Mouse (Mus musculus) CD8-positive naive resting alpha-beta T cell, adult 2 months (primary cell): ENCODE results near the gene Htr2a.
A peak's percentile ranks its signal among the peaks of the same experiment; 100 is the strongest.

Experiments used
- DNase-seq, 2 experiments: peaks; one replicate each; pipeline ENCODE4 v3.0.0; 2022; ENCODE audit warnings: low read depth in 2 of 2, low spot score in 2 of 2

The Htr2a gene

GRCm38 (mm10) chr14:74640819-74641381 is at the start of gene Htr2a:
TSS of gene Htr2a (plus strand) at chr14:74640840.
- no peak for DNase-seq

GRCm38 (mm10) chr14:74601333-74602087 is 39.1 kb upstream of the Htr2a start:
- no peak for DNase-seq

- DNase-seq, result peak in 1 of 2 experiments; percentile 9
Measured at GRCm38 (mm10) chr14:74602543-74602942, 38.1 kb upstream of the Htr2a start.

GRCm38 (mm10) chr14:74603131-74603766 is 37.4 kb upstream of the Htr2a start:
- DNase-seq, result no peak

- DNase-seq, result no peak
Measured at GRCm38 (mm10) chr14:74611326-74611725, 29.3 kb upstream of the Htr2a start.

GRCm38 (mm10) chr14:74618858-74619257 is 21.8 kb upstream of the Htr2a start:
- no peak for DNase-seq

- no peak for DNase-seq
Measured at GRCm38 (mm10) chr14:74638071-74638470, 2.6 kb upstream of the Htr2a start.

- DNase-seq, result no peak
Measured at GRCm38 (mm10) chr14:74641668-74642230, 1.1 kb downstream of the Htr2a start.

- DNase-seq, result peak; percentile 46 to 55
Measured at GRCm38 (mm10) chr14:74643296-74643695, 2.7 kb downstream of the Htr2a start.

GRCm38 (mm10) chr14:74646107-74646793 is 5.6 kb downstream of the Htr2a start:
- DNase-seq, result no peak

GRCm38 (mm10) chr14:74650001-74650400 is 9.4 kb downstream of the Htr2a start:
- no peak for DNase-seq

GRCm38 (mm10) chr14:74651678-74652077 is 11.0 kb downstream of the Htr2a start:
- no peak for DNase-seq

GRCm38 (mm10) chr14:74657227-74657626 is 16.6 kb downstream of the Htr2a start:
- no peak for DNase-seq

GRCm38 (mm10) chr14:74659411-74659841 is 18.8 kb downstream of the Htr2a start:
- no peak for DNase-seq

GRCm38 (mm10) chr14:74672137-74673019 is 31.7 kb downstream of the Htr2a start:
- DNase-seq, result no peak

GRCm38 (mm10) chr14:74673020-74673350 is 32.3 kb downstream of the Htr2a start:
- DNase-seq, result no peak

- no peak for DNase-seq
Measured at GRCm38 (mm10) chr14:74673584-74673983, 32.9 kb downstream of the Htr2a start.

GRCm38 (mm10) chr14:74679841-74680240 is 39.2 kb downstream of the Htr2a start:
- DNase-seq, result no peak

GRCm38 (mm10) chr14:74684298-74684978 is 43.8 kb downstream of the Htr2a start:
- DNase-seq, result no peak

GRCm38 (mm10) chr14:74691963-74692362 is 51.3 kb downstream of the Htr2a start:
- no peak for DNase-seq
